Mouse (Mus musculus) liver, embryonic 11.5 days (tissue): Measurements from ENCODE around the gene Gzmn. TPM values are rescaled to one million over a fixed set of nuclear protein-coding genes. Genes with fewer than 3 reads are reported as not detected.

ENCODE experiments used
- ATAC-seq: fragments of 200-750 bp; cut with Nextera tagmentation; replicated peaks from 2 replicates; pipeline ENCODE4 v1.8.0; 2017; ENCODE audit warnings: moderate number of reproducible peaks, mild to moderate bottlenecking, moderate TSS enrichment, moderate library complexity; ENCODE audit not compliant: low FRiP score
- DNase-seq: peaks from one replicate; pipeline ENCODE4 v3.0.0-alpha.2; 2017; ENCODE audit warnings: low spot score
- H3K27ac ChIP-seq: fragments of 300-500 bp; sonication (generic); 2 replicates; pipeline ENCODE4 v1.5.1; 2014; ENCODE audit warnings: mild to moderate bottlenecking, low read depth, low read length, control low read depth
- H3K27me3 ChIP-seq: fragments of 300-500 bp; sonication (generic); replicated peaks from 2 replicates; pipeline ENCODE4 v1.6.1; 2014; ENCODE audit warnings: low read length, mixed read lengths; ENCODE audit not compliant: control insufficient read depth, insufficient read depth
- H3K36me3 ChIP-seq: fragments of 300-500 bp; sonication (generic); 2 replicates; pipeline ENCODE4 v1.6.1; 2014; ENCODE audit warnings: mild to moderate bottlenecking, low read length, moderate library complexity, mixed read lengths; ENCODE audit not compliant: control insufficient read depth, insufficient read depth
- H3K4me1 ChIP-seq: fragments of 300-500 bp; sonication (generic); replicated peaks from 2 replicates; pipeline ENCODE4 v1.6.1; 2014; ENCODE audit warnings: low read length, mixed read lengths; ENCODE audit not compliant: control insufficient read depth, insufficient read depth
- H3K4me2 ChIP-seq: fragments of 300-500 bp; sonication (generic); 2 replicates; pipeline ENCODE4 v1.6.1; 2014; ENCODE audit warnings: mild to moderate bottlenecking, control low read depth, moderate library complexity
- H3K4me3 ChIP-seq: fragments of 300-500 bp; sonication (generic); 2 replicates; pipeline ENCODE4 v1.5.1; 2014; ENCODE audit warnings: low read depth, low read length, control low read depth
- H3K9ac ChIP-seq: fragments of 300-500 bp; sonication (generic); 2 replicates; pipeline ENCODE4 v1.6.1; 2014; ENCODE audit warnings: low read depth, low read length, control low read depth
- H3K9me3 ChIP-seq: fragments of 300-500 bp; sonication (generic); 2 replicates; pipeline ENCODE4 v1.6.1; 2016; ENCODE audit warnings: low read length, inconsistent platforms, mixed read lengths; ENCODE audit not compliant: control insufficient read depth
- polyA plus RNA-seq: library from polyadenylated mRNA; unstranded; fragments of >200 nt; fragmentation: Nextera tagmentation; extraction: Ambion mirVana; gene quantifications from 2 replicates; pipeline ENCODE4 v1.2.1, GENCODE M21; 2014

Gzmn gene
- polyA plus RNA-seq, 1 experiment from 2014 or later: not detected

- Histone ChIP-seq H3K27me3 (no peaks in the 10 kb centered on the region), H3K4me2 (no peak within 1 kb of the TSS), H3K27ac (no peak within 1 kb of the TSS), H3K9ac (no peak within 1 kb of the TSS), H3K36me3 (no peaks in the 10 kb centered on the region), H3K4me3 (no peak within 1 kb of the TSS), H3K9me3 (no peaks in the 10 kb centered on the region), H3K4me1 (no peaks in the 10 kb centered on the region)
- DNase-seq (no peak), ATAC-seq (no peak)
Measured at GRCm38 (mm10) chr14:56120525-56120924, 53.9 kb downstream of the Gzmn start, which contains the start of gene Gzme. TSS of gene Gzme (minus strand) at chr14:56120625.

Other genes with a start within 250 kb of the Gzmn start
- gene Cma1, start 229.9 kb downstream of the Gzmn start, polyA plus RNA-seq: not detected in 2 replicates
- gene Cma2, start 223.6 kb downstream of the Gzmn start, polyA plus RNA-seq: not detected in 2 replicates
- gene Mcpt1, start 156.6 kb downstream of the Gzmn start, polyA plus RNA-seq: not detected in 2 replicates
- not detected in 2 replicates for gene Mcpt9, start 144.1 kb downstream of the Gzmn start, polyA plus RNA-seq
- gene Mcpt2, start 132.6 kb downstream of the Gzmn start, polyA plus RNA-seq: not detected in 2 replicates
- not detected in 2 replicates for gene Mcpt4, start 112.3 kb downstream of the Gzmn start, polyA plus RNA-seq
- gene Mcpt8, start 89.3 kb downstream of the Gzmn start, polyA plus RNA-seq: not detected in 2 replicates
- gene Ctsg, start 72.0 kb downstream of the Gzmn start, polyA plus RNA-seq: 0.36 and 1.3 TPM in 2 replicates
- not detected in 2 replicates for gene Gzme, start 54.0 kb downstream of the Gzmn start, polyA plus RNA-seq
- not detected in 2 replicates for gene Gzmd, start 42.0 kb downstream of the Gzmn start, polyA plus RNA-seq
- not detected in 2 replicates for gene Gzmg, start 15.0 kb downstream of the Gzmn start, polyA plus RNA-seq
- not detected in 2 replicates for gene Gzmf, start 36.8 kb upstream of the Gzmn start, polyA plus RNA-seq
- not detected in 2 replicates for gene Gzmc, start 60.1 kb upstream of the Gzmn start, polyA plus RNA-seq
- gene Gzmb, start 87.7 kb upstream of the Gzmn start, polyA plus RNA-seq: 0.15 and 0.17 TPM in 2 replicates
- 0.14 TPM in 1 of 2 replicates, not detected in the other for gene Atp12a, start 190.5 kb upstream of the Gzmn start, polyA plus RNA-seq
- gene Rnf17, start 228.0 kb upstream of the Gzmn start, polyA plus RNA-seq: 7.5 and 7.9 TPM in 2 replicates